Mouse (Mus musculus): Measurements from ENCODE around the gene Slc35f6. TPM values are rescaled to one million over a fixed set of nuclear protein-coding genes. Genes with fewer than 3 reads are reported as not detected.

Gene Slc35f6
- polyA plus RNA-seq, 1 experiment from 2014 or later, result 28.8 TPM

GRCm38 (mm10) chr5:30617357-30617756 lies 30.4 kb upstream of the Slc35f6 start:
- Histone ChIP-seq H3K36me3 (ENCODE audit: control insufficient read depth, insufficient read depth, low read length) (no peaks in the 10 kb centered on the region), H3K4me1 (replicated peaks; ENCODE audit: control insufficient read depth, insufficient read depth, low read length) (peaks cover 4% of the 10 kb centered on the region; the same call in 1 of the 2 replicates), H3K4me3 (ENCODE audit: low read depth, low read length) (no peak overlapping the region), H3K9me3 (ENCODE audit: control insufficient read depth, low read length) (no peaks in the 10 kb centered on the region), H3K9ac (ENCODE audit: low read depth, low read length) (no peak overlapping the region), H3K27me3 (ENCODE audit: control insufficient read depth, insufficient read depth, low read length) (peaks cover 18% of the 10 kb centered on the region), H3K4me2 (replicated peaks; ENCODE audit: low read depth, low read length) (no peak overlapping the region), H3K27ac (ENCODE audit: low read depth, low read length) (no peak overlapping the region)
- ATAC-seq (ENCODE audit: low FRiP score), result no peak
- 41% methylated on average over 3 of the region's 3 CpGs for WGBS
- no peak for DNase-seq (ENCODE audit: low spot score)

GRCm38 (mm10) chr5:30617851-30618250 lies 29.9 kb upstream of the Slc35f6 start:
- Histone ChIP-seq H3K27ac (ENCODE audit: low read depth, low read length) (no peak overlapping the region), H3K4me2 (replicated peaks; ENCODE audit: low read depth, low read length) (no peak overlapping the region), H3K27me3 (ENCODE audit: control insufficient read depth, insufficient read depth, low read length) (peaks cover 23% of the 10 kb centered on the region), H3K36me3 (ENCODE audit: control insufficient read depth, insufficient read depth, low read length) (no peaks in the 10 kb centered on the region), H3K4me1 (replicated peaks; ENCODE audit: control insufficient read depth, insufficient read depth, low read length) (peaks cover 8% of the 10 kb centered on the region), H3K9ac (ENCODE audit: low read depth, low read length) (no peak overlapping the region), H3K9me3 (ENCODE audit: control insufficient read depth, low read length) (no peaks in the 10 kb centered on the region), H3K4me3 (ENCODE audit: low read depth, low read length) (no peak overlapping the region)
- 41% methylated on average over 11 of the region's 11 CpGs for WGBS
- DNase-seq (ENCODE audit: low spot score), result no peak
- ATAC-seq (ENCODE audit: low FRiP score), result no peak

- 84% methylated on average over 8 of the region's 8 CpGs for WGBS
- Histone ChIP-seq H3K4me2 (replicated peaks; ENCODE audit: low read depth, low read length) (no peak overlapping the region), H3K27ac (ENCODE audit: low read depth, low read length) (no peak overlapping the region), H3K4me1 (replicated peaks; ENCODE audit: control insufficient read depth, insufficient read depth, low read length) (peaks cover 9% of the 10 kb centered on the region), H3K36me3 (ENCODE audit: control insufficient read depth, insufficient read depth, low read length) (no peaks in the 10 kb centered on the region), H3K4me3 (ENCODE audit: low read depth, low read length) (no peak overlapping the region), H3K9ac (ENCODE audit: low read depth, low read length) (no peak overlapping the region), H3K9me3 (ENCODE audit: control insufficient read depth, low read length) (no peaks in the 10 kb centered on the region), H3K27me3 (ENCODE audit: control insufficient read depth, insufficient read depth, low read length) (peaks cover 25% of the 10 kb centered on the region)
- DNase-seq (ENCODE audit: low spot score) (no peak), ATAC-seq (ENCODE audit: low FRiP score) (no peak)
These were observed 29.2 kb upstream of the Slc35f6 start for GRCm38 (mm10) chr5:30618376-30619003.

GRCm38 (mm10) chr5:30619211-30619610 lies 28.5 kb upstream of the Slc35f6 start:
- Histone ChIP-seq H3K4me2 (replicated peaks; ENCODE audit: low read depth, low read length) (no peak overlapping the region), H3K9me3 (ENCODE audit: control insufficient read depth, low read length) (no peaks in the 10 kb centered on the region), H3K4me3 (ENCODE audit: low read depth, low read length) (no peak overlapping the region), H3K36me3 (ENCODE audit: control insufficient read depth, insufficient read depth, low read length) (no peaks in the 10 kb centered on the region), H3K9ac (ENCODE audit: low read depth, low read length) (no peak overlapping the region), H3K27me3 (ENCODE audit: control insufficient read depth, insufficient read depth, low read length) (peaks cover 26% of the 10 kb centered on the region), H3K27ac (ENCODE audit: low read depth, low read length) (no peak overlapping the region), H3K4me1 (replicated peaks; ENCODE audit: control insufficient read depth, insufficient read depth, low read length) (peaks cover 9% of the 10 kb centered on the region)
- ATAC-seq (ENCODE audit: low FRiP score), result no peak
- no peak for DNase-seq (ENCODE audit: low spot score)
- WGBS, result 71% methylated on average over 2 of the region's 2 CpGs

GRCm38 (mm10) chr5:30620567-30620966 lies 27.2 kb upstream of the Slc35f6 start:
- 97% methylated on average over 20 of the region's 20 CpGs for WGBS
- ATAC-seq (ENCODE audit: low FRiP score), result no peak
- H3K9me3 ChIP-seq (ENCODE audit: control insufficient read depth, low read length), result no peaks in the 10 kb centered on the region
- H3K27me3 ChIP-seq (ENCODE audit: control insufficient read depth, insufficient read depth, low read length), result peaks cover 26% of the 10 kb centered on the region
- peaks cover 9% of the 10 kb centered on the region for H3K4me1 ChIP-seq (replicated peaks; ENCODE audit: control insufficient read depth, insufficient read depth, low read length)
- no peak overlapping the region for H3K27ac ChIP-seq (ENCODE audit: low read depth, low read length)
- H3K9ac ChIP-seq (ENCODE audit: low read depth, low read length), result no peak overlapping the region
- no peak overlapping the region for H3K4me2 ChIP-seq (replicated peaks; ENCODE audit: low read depth, low read length)
- no peaks in the 10 kb centered on the region for H3K36me3 ChIP-seq (ENCODE audit: control insufficient read depth, insufficient read depth, low read length)
- no peak overlapping the region for H3K4me3 ChIP-seq (ENCODE audit: low read depth, low read length)
- DNase-seq (ENCODE audit: low spot score), result no peak

- Histone ChIP-seq H3K4me1 (replicated peaks; ENCODE audit: control insufficient read depth, insufficient read depth, low read length) (peaks cover 9% of the 10 kb centered on the region), H3K9ac (ENCODE audit: low read depth, low read length) (no peak overlapping the region), H3K36me3 (ENCODE audit: control insufficient read depth, insufficient read depth, low read length) (no peaks in the 10 kb centered on the region), H3K4me3 (ENCODE audit: low read depth, low read length) (no peak overlapping the region), H3K9me3 (ENCODE audit: control insufficient read depth, low read length) (no peaks in the 10 kb centered on the region), H3K27me3 (ENCODE audit: control insufficient read depth, insufficient read depth, low read length) (peaks cover 26% of the 10 kb centered on the region), H3K27ac (ENCODE audit: low read depth, low read length) (no peak overlapping the region), H3K4me2 (replicated peaks; ENCODE audit: low read depth, low read length) (no peak overlapping the region)
- DNase-seq (ENCODE audit: low spot score), result no peak
- 93% methylated on average over 9 of the region's 9 CpGs for WGBS
- no peak for ATAC-seq (ENCODE audit: low FRiP score)
These were observed 26.4 kb upstream of the Slc35f6 start for GRCm38 (mm10) chr5:30621211-30621790.

GRCm38 (mm10) chr5:30621844-30622176 lies 25.9 kb upstream of the Slc35f6 start:
- Histone ChIP-seq H3K4me3 (ENCODE audit: low read depth, low read length) (peak overlapping the region; percentile 36), H3K36me3 (ENCODE audit: control insufficient read depth, insufficient read depth, low read length) (no peaks in the 10 kb centered on the region), H3K4me1 (replicated peaks; ENCODE audit: control insufficient read depth, insufficient read depth, low read length) (peaks cover 9% of the 10 kb centered on the region), H3K4me2 (replicated peaks; ENCODE audit: low read depth, low read length) (peak overlapping the region; percentile 43), H3K9me3 (ENCODE audit: control insufficient read depth, low read length) (no peaks in the 10 kb centered on the region), H3K9ac (ENCODE audit: low read depth, low read length) (peak overlapping the region; percentile 40; the same call in 1 of the 2 replicates), H3K27me3 (ENCODE audit: control insufficient read depth, insufficient read depth, low read length) (peaks cover 26% of the 10 kb centered on the region), H3K27ac (ENCODE audit: low read depth, low read length) (no peak overlapping the region)
- ATAC-seq (ENCODE audit: low FRiP score), result no peak; the same call in 1 of the 2 replicates
- WGBS, result 44% methylated on average over 22 of the region's 22 CpGs
- DNase-seq (ENCODE audit: low spot score), result no peak

- H3K27ac ChIP-seq (ENCODE audit: low read depth, low read length), result no peak overlapping the region
- H3K4me2 ChIP-seq (replicated peaks; ENCODE audit: low read depth, low read length), result peak overlapping the region; percentile 43
- ATAC-seq (ENCODE audit: low FRiP score) (peak; percentile 64), DNase-seq (ENCODE audit: low spot score) (peak; percentile 67)
- WGBS, result 2% methylated on average over 67 of the region's 69 CpGs
- peak overlapping the region; percentile 40 for H3K9ac ChIP-seq (ENCODE audit: low read depth, low read length)
- H3K4me1 ChIP-seq (replicated peaks; ENCODE audit: control insufficient read depth, insufficient read depth, low read length), result peaks cover 9% of the 10 kb centered on the region
- peaks cover 26% of the 10 kb centered on the region for H3K27me3 ChIP-seq (ENCODE audit: control insufficient read depth, insufficient read depth, low read length)
- peak overlapping the region; percentile 36 for H3K4me3 ChIP-seq (ENCODE audit: low read depth, low read length)
- H3K9me3 ChIP-seq (ENCODE audit: control insufficient read depth, low read length), result no peaks in the 10 kb centered on the region
- no peaks in the 10 kb centered on the region for H3K36me3 ChIP-seq (ENCODE audit: control insufficient read depth, insufficient read depth, low read length)
These were observed 25.4 kb upstream of the Slc35f6 start for GRCm38 (mm10) chr5:30622177-30622840.

- DNase-seq (ENCODE audit: low spot score) (peak; percentile 53), ATAC-seq (ENCODE audit: low FRiP score) (peak; percentile 49; the same call in 1 of the 2 replicates)
- 0% methylated on average over 10 of the region's 10 CpGs for WGBS
- H3K4me1 ChIP-seq (replicated peaks; ENCODE audit: control insufficient read depth, insufficient read depth, low read length), result peaks cover 9% of the 10 kb centered on the region
- peaks cover 26% of the 10 kb centered on the region for H3K27me3 ChIP-seq (ENCODE audit: control insufficient read depth, insufficient read depth, low read length)
- H3K4me2 ChIP-seq (replicated peaks; ENCODE audit: low read depth, low read length), result peak overlapping the region; percentile 43
- no peak overlapping the region for H3K27ac ChIP-seq (ENCODE audit: low read depth, low read length)
- peak overlapping the region; percentile 40; the same call in 1 of the 2 replicates for H3K9ac ChIP-seq (ENCODE audit: low read depth, low read length)
- no peaks in the 10 kb centered on the region for H3K9me3 ChIP-seq (ENCODE audit: control insufficient read depth, low read length)
- peak overlapping the region; percentile 36 for H3K4me3 ChIP-seq (ENCODE audit: low read depth, low read length)
- H3K36me3 ChIP-seq (ENCODE audit: control insufficient read depth, insufficient read depth, low read length), result no peaks in the 10 kb centered on the region
These were observed 24.9 kb upstream of the Slc35f6 start for GRCm38 (mm10) chr5:30622841-30623185.

Data from hindbrain, embryonic 11.5 days (tissue).